Mouse (Mus musculus): ENCODE measurements around the gene Traf3ip1. TPM values are rescaled to one million over a fixed set of nuclear protein-coding genes. Genes with fewer than 3 reads are reported as not detected.
A peak's percentile ranks its signal among the peaks of the same experiment; 100 is the strongest.

Traf3ip1 gene
- polyA plus RNA-seq, 1 experiment from 2014 or later, result 3.6 TPM

- peaks cover 90% of the 10 kb centered on the region for H3K4me1 ChIP-seq
These were observed 44.1 kb downstream of the Traf3ip1 start for GRCm38 (mm10) chr1:91538570-91538929.

GRCm38 (mm10) chr1:91539246-91539645 is 44.8 kb downstream of the Traf3ip1 start:
- Histone ChIP-seq H3K4me1 (peaks cover 88% of the 10 kb centered on the region), H3K9ac (peak overlapping the region; percentile 90), H3K9me3 (replicated peaks) (no peaks in the 10 kb centered on the region), H3K27me3 (replicated peaks) (no peaks in the 10 kb centered on the region), H3K4me2 (peak overlapping the region; percentile 99), H3K27ac (peak overlapping the region; percentile 99), H3K4me3 (peak overlapping the region; percentile 95), H3K36me3 (peaks cover 3% of the 10 kb centered on the region)
- 6% methylated on average over 6 of the region's 6 CpGs for WGBS (ENCODE audit: insufficient replicate concordance)
- ATAC-seq, result peak; percentile 29; the same call in 1 of the 2 replicates

More at GRCm38 (mm10) chr1:91538570-91538929, 44.1 kb downstream of the Traf3ip1 start:
- peak overlapping the region; percentile 90 for H3K9ac ChIP-seq
- no peaks in the 10 kb centered on the region for H3K27me3 ChIP-seq (replicated peaks)
- peak overlapping the region; percentile 99 for H3K4me2 ChIP-seq
- H3K9me3 ChIP-seq (replicated peaks), result no peaks in the 10 kb centered on the region
- 56% methylated on average over 1 of the region's 1 CpGs for WGBS (ENCODE audit: insufficient replicate concordance)
- H3K27ac ChIP-seq, result peak overlapping the region; percentile 99
- no peak for ATAC-seq
- H3K4me3 ChIP-seq, result peak overlapping the region; percentile 95; the same call in 1 of the 2 replicates
- H3K36me3 ChIP-seq, result no peaks in the 10 kb centered on the region

- Histone ChIP-seq H3K9me3 (replicated peaks) (no peaks in the 10 kb centered on the region), H3K4me1 (peaks cover 88% of the 10 kb centered on the region), H3K36me3 (peaks cover 9% of the 10 kb centered on the region), H3K4me2 (peak overlapping the region; percentile 99), H3K27me3 (replicated peaks) (no peaks in the 10 kb centered on the region), H3K9ac (peak overlapping the region; percentile 90), H3K27ac (peak overlapping the region; percentile 99), H3K4me3 (peak overlapping the region; percentile 95)
- ATAC-seq, result peak; percentile 51
- under 1% methylated on average over 22 of the region's 22 CpGs for WGBS (ENCODE audit: insufficient replicate concordance)
These were observed 45.3 kb downstream of the Traf3ip1 start for GRCm38 (mm10) chr1:91539704-91540270.

DNA sequence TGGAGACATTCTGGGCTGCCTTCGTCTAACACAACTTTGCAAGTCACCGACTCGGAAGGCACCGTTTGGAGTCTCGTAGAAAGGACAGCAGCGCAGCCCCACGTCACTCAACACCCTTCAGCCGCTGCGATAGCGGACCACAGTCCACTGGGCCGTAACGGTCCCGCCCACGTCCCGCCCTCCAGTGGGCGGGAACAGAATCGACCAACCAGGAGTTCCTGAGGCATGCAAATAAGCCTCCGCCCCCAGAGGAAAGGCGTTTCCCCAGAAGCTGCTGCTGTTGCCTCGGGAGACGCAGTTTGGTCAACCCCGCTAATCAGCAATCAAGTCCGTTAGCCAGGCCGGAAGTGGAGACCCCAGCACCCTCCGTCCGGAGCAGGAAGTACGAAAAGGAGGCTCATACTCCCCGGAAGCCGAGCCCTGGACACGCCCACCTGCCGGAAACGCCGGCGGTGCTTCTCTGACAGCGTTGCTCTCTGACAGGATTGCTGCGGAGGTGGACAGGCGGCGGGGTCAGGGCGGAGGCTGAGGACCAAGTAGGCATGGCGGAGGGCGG is 45.9 kb downstream of the Traf3ip1 start, which contains the start of gene Asb1:
Gene Asb1, plus strand, starts transcription at position 274 of the 556 bp plus-strand sequence.
- Histone ChIP-seq H3K9me3 (replicated peaks) (no peaks in the 10 kb centered on the region), H3K36me3 (peaks cover 14% of the 10 kb centered on the region), H3K4me3 (peak within 1 kb of the TSS; percentile 95), H3K9ac (peak within 1 kb of the TSS; percentile 91), H3K4me1 (peaks cover 88% of the 10 kb centered on the region), H3K27ac (peak within 1 kb of the TSS; percentile 99), H3K4me2 (peak within 1 kb of the TSS; percentile 99), H3K27me3 (replicated peaks) (no peaks in the 10 kb centered on the region)
- peak; percentile 90 for ATAC-seq
- WGBS (ENCODE audit: insufficient replicate concordance), result under 1% methylated on average over 41 of the region's 41 CpGs

DNA sequence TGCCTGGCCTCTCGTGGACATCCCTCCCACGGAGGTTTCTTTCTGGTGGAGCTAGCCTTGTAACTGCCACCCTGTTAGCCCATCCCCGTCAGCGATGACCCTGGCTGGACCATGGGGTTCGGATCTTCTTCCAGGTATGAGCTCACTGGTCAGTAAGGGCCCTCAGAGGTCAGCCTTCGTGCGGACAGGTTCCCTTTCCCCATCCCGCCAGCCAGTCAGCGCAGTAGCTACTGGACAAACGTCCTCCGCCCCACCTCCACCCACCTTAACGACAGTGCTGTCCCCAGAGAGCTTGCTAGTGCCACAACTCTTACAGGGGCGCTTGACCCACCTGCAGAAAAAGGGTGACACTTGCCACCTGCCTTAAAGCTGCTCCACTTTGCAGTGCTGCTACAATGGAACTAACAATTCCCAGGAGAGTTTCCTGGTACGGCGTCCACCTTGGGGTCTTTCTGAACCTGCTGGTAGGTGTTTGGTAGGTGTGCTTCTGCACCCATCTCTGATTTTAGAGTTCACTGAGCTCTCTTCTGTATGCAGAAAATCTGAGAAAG is 46.7 kb downstream of the Traf3ip1 start:
- Histone ChIP-seq H3K9ac (peak overlapping the region; percentile 91), H3K36me3 (peaks cover 22% of the 10 kb centered on the region), H3K27me3 (replicated peaks) (no peaks in the 10 kb centered on the region), H3K9me3 (replicated peaks) (no peaks in the 10 kb centered on the region), H3K4me3 (peak overlapping the region; percentile 95), H3K27ac (peak overlapping the region; percentile 99), H3K4me2 (peak overlapping the region; percentile 99), H3K4me1 (peaks cover 88% of the 10 kb centered on the region)
- WGBS (ENCODE audit: insufficient replicate concordance), result 12% methylated on average over 15 of the region's 15 CpGs
- no peak for ATAC-seq

DNA sequence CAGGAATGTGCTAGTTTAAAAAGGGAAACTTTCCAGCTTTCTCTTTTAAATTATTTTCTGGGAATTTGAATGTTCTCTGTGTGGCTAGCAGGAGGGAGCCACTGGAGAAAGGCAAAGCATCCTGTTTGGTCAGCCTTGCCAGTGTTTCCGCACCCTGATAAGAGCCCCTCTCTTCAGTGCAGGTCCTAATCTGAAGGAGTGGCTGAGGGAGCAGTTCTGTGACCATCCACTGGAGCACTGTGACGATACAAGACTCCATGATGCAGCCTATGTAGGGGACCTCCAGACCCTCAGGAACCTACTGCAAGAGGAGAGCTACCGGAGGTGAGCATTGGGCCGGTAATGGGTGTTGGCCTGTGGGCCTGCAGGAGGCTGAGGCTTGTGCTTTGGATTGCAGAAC is 49.5 kb downstream of the Traf3ip1 start:
- WGBS (ENCODE audit: insufficient replicate concordance), result 44% methylated on average over 4 of the region's 4 CpGs
- H3K4me2 ChIP-seq, result peak overlapping the region; percentile 61

DNA sequence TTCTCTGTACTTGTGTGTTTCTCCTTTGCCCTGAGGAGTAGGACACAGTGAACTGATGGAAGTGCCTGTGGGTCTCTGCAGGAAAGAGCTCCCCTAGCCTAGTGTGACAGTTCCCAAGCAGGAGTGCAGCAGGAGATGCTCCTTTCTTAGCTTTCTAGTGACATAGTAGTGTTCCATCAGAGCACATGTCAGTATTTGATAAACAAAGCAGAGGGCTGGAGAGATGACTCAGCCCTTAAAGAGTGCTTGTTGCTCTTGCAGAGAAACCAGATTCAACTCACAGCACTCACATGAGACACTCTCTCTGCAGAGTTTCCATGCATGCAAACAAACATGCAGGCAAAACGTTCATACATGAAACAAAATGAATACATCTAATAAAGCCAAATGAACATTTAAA is 50.8 kb downstream of the Traf3ip1 start:
- Histone ChIP-seq H3K27me3 (replicated peaks) (no peaks in the 10 kb centered on the region), H3K9me3 (replicated peaks) (no peaks in the 10 kb centered on the region), H3K9ac (peak overlapping the region; percentile 56), H3K4me2 (peak overlapping the region; percentile 61), H3K4me1 (peaks cover 80% of the 10 kb centered on the region), H3K4me3 (peak overlapping the region; percentile 41), H3K36me3 (peaks cover 63% of the 10 kb centered on the region), H3K27ac (peak overlapping the region; percentile 94)
- 55% methylated on average over 1 of the region's 1 CpGs for WGBS (ENCODE audit: insufficient replicate concordance)
- peak; percentile 28; the same call in 1 of the 2 replicates for ATAC-seq

More for the DNA sequence above, 49.5 kb downstream of the Traf3ip1 start:
- H3K27me3 ChIP-seq (replicated peaks), result no peaks in the 10 kb centered on the region
- ATAC-seq, result peak; percentile 14; the same call in 1 of the 2 replicates
- H3K9me3 ChIP-seq (replicated peaks), result no peaks in the 10 kb centered on the region
- peaks cover 50% of the 10 kb centered on the region for H3K36me3 ChIP-seq
- H3K4me1 ChIP-seq, result peaks cover 84% of the 10 kb centered on the region
- H3K4me3 ChIP-seq, result peak overlapping the region; percentile 41
- H3K9ac ChIP-seq, result peak overlapping the region; percentile 56
- H3K27ac ChIP-seq, result peak overlapping the region; percentile 94

- Histone ChIP-seq H3K27ac (no peak overlapping the region), H3K4me1 (peaks cover 67% of the 10 kb centered on the region)
These were observed 53.1 kb downstream of the Traf3ip1 start for GRCm38 (mm10) chr1:91547567-91547966.

DNA sequence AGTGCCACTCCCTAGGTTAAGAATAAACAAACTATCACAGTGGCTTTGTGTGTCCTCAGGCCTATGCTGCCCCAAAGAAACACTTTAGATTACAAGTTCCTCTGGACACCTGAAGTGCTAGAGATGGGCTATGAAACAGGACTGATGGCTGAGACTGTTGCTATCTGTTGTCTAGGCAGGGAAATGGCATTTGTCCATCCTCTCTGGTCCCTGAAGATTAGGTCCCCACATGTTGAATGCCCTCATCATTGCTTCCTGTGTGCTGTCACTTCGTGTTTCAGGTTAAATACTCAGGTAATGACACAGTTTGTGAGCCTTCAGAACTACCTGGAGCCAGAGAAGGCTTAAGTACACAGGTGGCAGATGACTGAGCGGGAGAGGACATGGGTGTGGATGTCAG is 54.6 kb downstream of the Traf3ip1 start:
- 53% methylated on average over 2 of the region's 2 CpGs for WGBS (ENCODE audit: insufficient replicate concordance)
- Histone ChIP-seq H3K4me3 (no peak overlapping the region), H3K9ac (no peak overlapping the region), H3K9me3 (replicated peaks) (no peaks in the 10 kb centered on the region), H3K4me1 (peaks cover 56% of the 10 kb centered on the region), H3K27ac (peak overlapping the region; percentile 24; the same call in 1 of the 2 replicates), H3K36me3 (peaks cover 95% of the 10 kb centered on the region), H3K27me3 (replicated peaks) (no peaks in the 10 kb centered on the region), H3K4me2 (no peak overlapping the region)
- no peak for ATAC-seq

More at GRCm38 (mm10) chr1:91547567-91547966, 53.1 kb downstream of the Traf3ip1 start:
- H3K27me3 ChIP-seq (replicated peaks), result no peaks in the 10 kb centered on the region
- WGBS (ENCODE audit: insufficient replicate concordance), result 95% methylated on average over 5 of the region's 5 CpGs
- H3K4me2 ChIP-seq, result no peak overlapping the region
- H3K9ac ChIP-seq, result no peak overlapping the region
- peaks cover 83% of the 10 kb centered on the region for H3K36me3 ChIP-seq
- no peak for ATAC-seq
- no peak overlapping the region for H3K4me3 ChIP-seq
- H3K9me3 ChIP-seq (replicated peaks), result no peaks in the 10 kb centered on the region

DNA sequence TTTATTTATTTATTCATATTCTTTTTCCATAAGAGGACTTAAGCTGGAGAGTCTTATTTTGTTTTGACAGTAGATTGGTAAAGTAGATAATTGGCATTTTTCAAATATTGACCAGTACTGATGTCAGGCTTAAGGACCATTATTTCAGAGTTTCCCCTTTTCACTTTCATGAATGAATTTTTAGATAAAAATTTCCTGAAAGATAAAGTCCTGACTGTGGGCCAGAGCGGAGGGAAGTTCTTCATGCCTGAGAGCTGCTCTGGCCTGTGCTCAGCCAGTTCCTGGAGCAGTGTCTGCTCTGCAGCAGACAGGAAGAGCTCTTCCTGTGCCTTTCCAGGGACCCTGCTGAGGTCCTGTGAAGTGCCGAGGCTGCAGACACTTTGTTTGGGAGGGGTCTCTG is 62.7 kb downstream of the Traf3ip1 start:
- Histone ChIP-seq H3K36me3 (peaks cover 77% of the 10 kb centered on the region), H3K4me3 (no peak overlapping the region), H3K27me3 (replicated peaks) (no peaks in the 10 kb centered on the region), H3K27ac (no peak overlapping the region), H3K9ac (no peak overlapping the region), H3K9me3 (replicated peaks) (no peaks in the 10 kb centered on the region), H3K4me1 (no peaks in the 10 kb centered on the region), H3K4me2 (no peak overlapping the region)
- WGBS (ENCODE audit: insufficient replicate concordance), result 69% methylated on average over 2 of the region's 2 CpGs
- ATAC-seq, result no peak

DNA sequence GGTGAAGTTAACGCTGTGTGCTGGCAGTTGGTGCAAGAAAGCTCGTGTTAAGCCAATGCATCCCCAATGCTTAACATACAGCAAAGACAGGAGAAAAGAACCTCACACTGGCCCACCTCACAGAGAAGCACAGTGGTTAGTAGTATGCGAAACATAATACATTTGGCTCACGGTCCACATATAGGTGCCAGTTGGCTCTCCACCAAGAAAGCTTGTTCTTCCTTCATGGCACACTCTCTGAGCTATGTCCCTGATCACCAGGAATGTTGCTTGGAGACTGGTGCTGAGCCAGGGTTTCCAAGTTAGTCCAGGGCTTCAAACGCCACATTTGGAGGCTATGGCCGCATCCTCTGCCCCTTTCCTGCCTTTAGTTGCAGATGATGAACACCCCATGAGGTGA is 66.8 kb downstream of the Traf3ip1 start:
- Histone ChIP-seq H3K4me2 (no peak overlapping the region), H3K4me1 (no peaks in the 10 kb centered on the region), H3K36me3 (peaks cover 37% of the 10 kb centered on the region), H3K9ac (no peak overlapping the region), H3K27me3 (replicated peaks) (peaks cover 10% of the 10 kb centered on the region; the same call in 1 of the 2 replicates), H3K27ac (no peak overlapping the region), H3K9me3 (replicated peaks) (no peaks in the 10 kb centered on the region), H3K4me3 (no peak overlapping the region)
- 74% methylated on average over 6 of the region's 6 CpGs for WGBS (ENCODE audit: insufficient replicate concordance)
- ATAC-seq, result no peak

DNA sequence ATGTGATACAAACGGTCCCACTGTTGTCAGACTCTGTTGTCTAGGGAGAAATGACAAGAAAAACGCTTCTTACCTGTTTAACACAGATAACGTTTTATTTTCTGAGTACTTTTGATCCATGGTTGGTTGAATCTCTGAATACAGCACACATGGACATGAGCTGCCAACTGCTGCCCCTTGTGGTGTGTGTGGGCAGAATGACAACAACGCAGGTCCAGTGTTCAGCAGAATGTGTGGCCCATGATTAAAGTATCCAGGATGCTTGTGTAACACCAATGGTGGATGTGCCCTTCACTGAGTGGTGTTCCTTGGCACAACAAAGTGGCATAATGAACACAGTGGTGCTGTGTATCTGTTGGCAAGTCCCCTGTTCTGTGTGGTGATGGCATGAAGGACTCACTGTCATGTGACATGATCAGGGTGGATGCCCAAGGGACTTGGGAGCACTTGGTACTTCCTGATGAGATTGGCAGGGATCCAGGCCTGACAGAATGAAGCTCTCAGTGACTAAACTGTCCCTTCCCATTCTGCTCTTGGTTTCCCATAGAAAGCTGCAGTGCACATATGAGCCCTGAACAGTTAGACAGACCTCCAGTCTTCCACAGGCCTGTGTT is 68.6 kb downstream of the Traf3ip1 start:
- Histone ChIP-seq H3K4me2 (no peak overlapping the region), H3K4me3 (no peak overlapping the region), H3K9me3 (replicated peaks) (no peaks in the 10 kb centered on the region), H3K27ac (no peak overlapping the region), H3K4me1 (no peaks in the 10 kb centered on the region), H3K36me3 (peaks cover 21% of the 10 kb centered on the region), H3K27me3 (replicated peaks) (peaks cover 10% of the 10 kb centered on the region; the same call in 1 of the 2 replicates), H3K9ac (no peak overlapping the region)
- 70% methylated on average over 4 of the region's 4 CpGs for WGBS (ENCODE audit: insufficient replicate concordance)
- no peak for ATAC-seq
